Mouse (Mus musculus) kidney, postnatal 4 days (tissue): ENCODE data around the gene Pip5kl1.

Experiments
- DNase-seq, 2 experiments: peaks; one replicate each; pipeline ENCODE4 v3.0.0; 2021; ENCODE audit warnings: mixed read lengths in 2 of 2

Pip5kl1 gene

GRCm38 (mm10) chr2:32574497-32574896 is at the start of gene Pip5kl1:
Pip5kl1 (plus strand) TSS chr2:32574797.
- no peak for DNase-seq

- no peak for DNase-seq
Observed at GRCm38 (mm10) chr2:32525816-32526215, 48.8 kb upstream of the Pip5kl1 start.

GRCm38 (mm10) chr2:32527468-32527966 is 47.1 kb upstream of the Pip5kl1 start:
- DNase-seq = peak in 1 of 2 experiments; percentile 57

GRCm38 (mm10) chr2:32528326-32528725 is 46.3 kb upstream of the Pip5kl1 start:
- DNase-seq = no peak

- no peak for DNase-seq
Observed at GRCm38 (mm10) chr2:32530479-32530878, 44.1 kb upstream of the Pip5kl1 start.

GRCm38 (mm10) chr2:32533163-32533562 is 41.4 kb upstream of the Pip5kl1 start:
- no peak for DNase-seq

- peak; percentile 57 to 76 for DNase-seq
Observed at GRCm38 (mm10) chr2:32534061-32534732, 40.4 kb upstream of the Pip5kl1 start.

GRCm38 (mm10) chr2:32534733-32535471 is 39.7 kb upstream of the Pip5kl1 start, which contains the start of gene Fam102a:
Fam102a (plus strand) TSS chr2:32535332.
- DNase-seq = peak; percentile 100

GRCm38 (mm10) chr2:32535501-32535991 is 39.1 kb upstream of the Pip5kl1 start:
- peak; percentile 73 to 85 for DNase-seq

GRCm38 (mm10) chr2:32536086-32536633 is 38.4 kb upstream of the Pip5kl1 start:
- DNase-seq = peak; percentile 53 to 61

- DNase-seq = peak; percentile 60 to 70
Observed at GRCm38 (mm10) chr2:32536634-32537359, 37.8 kb upstream of the Pip5kl1 start.

GRCm38 (mm10) chr2:32537360-32537905 is 37.2 kb upstream of the Pip5kl1 start:
- DNase-seq = peak in 1 of 2 experiments; percentile 57

- DNase-seq = peak in 1 of 2 experiments; percentile 46
Observed at GRCm38 (mm10) chr2:32537941-32538340, 36.7 kb upstream of the Pip5kl1 start.

- DNase-seq = no peak
Observed at GRCm38 (mm10) chr2:32538461-32538860, 36.1 kb upstream of the Pip5kl1 start.

- no peak for DNase-seq
Observed at GRCm38 (mm10) chr2:32539452-32539981, 35.1 kb upstream of the Pip5kl1 start.

GRCm38 (mm10) chr2:32541333-32541908 is 33.2 kb upstream of the Pip5kl1 start:
- DNase-seq = no peak

- no peak for DNase-seq
Observed at GRCm38 (mm10) chr2:32541986-32542573, 32.5 kb upstream of the Pip5kl1 start.

GRCm38 (mm10) chr2:32543031-32543449 is 31.6 kb upstream of the Pip5kl1 start:
- DNase-seq = no peak

- DNase-seq = no peak
Observed at GRCm38 (mm10) chr2:32546951-32547350, 27.6 kb upstream of the Pip5kl1 start.

- no peak for DNase-seq
Observed at GRCm38 (mm10) chr2:32547380-32547779, 27.2 kb upstream of the Pip5kl1 start.
